Mouse (Mus musculus) heart, adult 2 months (tissue): ENCODE measurements around the gene Efhc1. TPM values are rescaled to one million over a fixed set of nuclear protein-coding genes. Genes with fewer than 3 reads are reported as not detected.
"Not testable (repeated sequence)": the region's sequence is repeated elsewhere in the genome, so short reads cannot be mapped to it uniquely, and the experiment has no call there.

Experiments
- DNase-seq, 2 experiments: peaks; one replicate each; pipeline ENCODE4 v3.0.0; 2021
- H3K27ac ChIP-seq: fragments of 200-600 bp; 2 replicates; pipeline ENCODE4 v1.8.1; 2022
- H3K27me3 ChIP-seq: fragments of 200-500 bp; 2 replicates; pipeline ENCODE4 v1.6.1; 2012; ENCODE audit warnings: mild to moderate bottlenecking, low read length, inconsistent platforms, mixed read lengths; ENCODE audit not compliant: control insufficient read depth, insufficient read depth
- H3K36me3 ChIP-seq: fragments of 200-500 bp; 2 replicates; pipeline ENCODE4 v1.6.1; 2012; ENCODE audit warnings: low read length, inconsistent platforms; ENCODE audit not compliant: control insufficient read depth, insufficient read depth
- H3K4me1 ChIP-seq: fragments of 200-500 bp; 2 replicates; pipeline ENCODE4 v1.6.1; 2011; ENCODE audit warnings: low read length; ENCODE audit not compliant: control insufficient read depth, insufficient read depth
- H3K4me3 ChIP-seq: fragments of 200-600 bp; 2 replicates; pipeline ENCODE4 v1.8.1; 2022
- H3K79me2 ChIP-seq: fragments of 200-500 bp; replicated peaks from 2 replicates; pipeline ENCODE4 v1.6.1; 2012; ENCODE audit warnings: mild to moderate bottlenecking, inconsistent platforms, low read length, moderate library complexity, mixed read lengths; ENCODE audit not compliant: control insufficient read depth, insufficient read depth
- H3K9ac ChIP-seq: fragments of 200-500 bp; 2 replicates; pipeline ENCODE4 v1.6.1; 2012; ENCODE audit warnings: low read depth, mild to moderate bottlenecking, control low read depth, inconsistent platforms, low read length, mixed read lengths
- CTCF ChIP-seq: fragments of 200-600 bp; IDR thresholded peaks from 2 replicates; pipeline ENCODE4 v1.8.1; 2022; ENCODE audit warnings: antibody characterized with exemption, mild to moderate bottlenecking, moderate library complexity
- EP300 ChIP-seq: fragments of 200-500 bp; IDR thresholded peaks from 2 replicates; pipeline ENCODE4 v1.6.1; 2011; ENCODE audit warnings: low read depth, low read length, control low read depth; ENCODE audit not compliant: insufficient read depth
- POLR2A ChIP-seq: fragments of 200-500 bp; IDR thresholded peaks from 2 replicates; pipeline ENCODE4 v1.6.1; 2011; ENCODE audit warnings: mild to moderate bottlenecking, low read depth, low read length, control low read depth; ENCODE audit not compliant: insufficient read depth
- WGBS: fragments of 180-500 bp; shearing (Covaris S2); methylation state at CpG from one replicate; pipeline ENCODE4 v1.1.7; 2018; 5-methylcytosine and 5-hydroxymethylcytosine counted together
- intact Hi-C: fragments of 180-260 bp; cut with DNase I; formaldehyde crosslinking; loops from one replicate; pipeline ENCODE4 v1.15.1; 2025
- polyA plus RNA-seq: library from polyadenylated mRNA; depleted of rRNA; stranded (reverse); fragments of >200 nt; gene quantifications from 2 replicates; pipeline ENCODE4 v1.2.3, GENCODE M21; 2012
- total RNA-seq, 2 experiments: library from RNA; stranded (reverse); gene quantifications; 2 replicates each; pipeline ENCODE4 v1.2.3; 2021

Gene Efhc1
- total and polyA plus RNA-seq, 3 experiments: 0.41 to 1.8 (median 0.63) TPM

DNA sequence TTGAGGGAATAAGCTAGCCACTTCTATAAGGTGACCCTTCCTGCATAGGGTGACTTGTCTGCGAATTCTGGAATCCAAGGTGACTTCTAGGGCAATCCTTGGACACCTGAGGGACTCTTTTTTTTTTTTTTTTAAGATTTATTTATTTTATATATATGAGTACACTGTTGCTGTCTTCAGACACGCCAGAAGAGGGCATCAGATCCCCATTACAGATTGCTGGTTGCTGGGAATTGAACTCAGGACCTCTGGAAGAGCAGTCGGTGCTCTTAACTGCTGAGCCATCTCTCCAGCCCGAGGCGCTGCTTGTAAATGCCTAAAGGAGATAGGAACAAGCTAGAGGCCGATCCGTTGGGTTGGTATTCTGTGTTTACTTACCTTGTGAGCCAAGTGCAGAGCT lies 26.1 kb upstream of the Efhc1 start:
- intact Hi-C loops, DNase-seq, H3K27me3 ChIP-seq, H3K4me1 ChIP-seq, H3K79me2 ChIP-seq, H3K4me3 ChIP-seq, H3K36me3 ChIP-seq, H3K9ac ChIP-seq, H3K27ac ChIP-seq: not testable (repeated sequence)
- WGBS: 84% methylated on average over 7 of the region's 7 CpGs
- 0 out of 2 replicates have a peak, but pooled peaks have one; percentile 11 for TF ChIP-seq CTCF

DNA sequence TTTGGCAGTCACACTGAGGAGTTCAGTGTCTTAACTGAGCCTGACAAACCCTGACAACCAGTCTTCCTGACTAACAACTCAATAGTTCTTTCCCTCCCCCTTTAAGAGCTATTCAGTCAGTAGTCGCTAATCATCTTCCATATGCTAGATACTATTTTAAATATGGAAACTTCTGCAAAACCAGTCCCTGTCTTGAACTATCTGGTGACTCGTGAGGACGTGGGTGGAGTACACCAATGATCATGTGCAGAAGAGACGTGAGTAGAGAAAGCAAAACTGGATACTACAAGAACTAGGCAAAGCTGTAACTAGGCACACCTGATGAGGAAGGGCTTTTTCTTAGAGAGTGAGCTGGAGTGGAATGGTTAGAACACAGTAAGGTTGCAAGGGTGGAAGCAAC lies 25.5 kb upstream of the Efhc1 start:
- no peak overlapping the region for H3K4me3 ChIP-seq
- H3K79me2 ChIP-seq: peaks cover 2% of the 10 kb centered on the region; the same call in 1 of the 2 replicates
- H3K9ac ChIP-seq: no peak overlapping the region
- no peak for DNase-seq
- WGBS: 82% methylated on average over 4 of the region's 4 CpGs
- intact Hi-C loops: no loop called here
- no peaks in the 10 kb centered on the region for H3K27me3 ChIP-seq
- no peaks in the 10 kb centered on the region for H3K36me3 ChIP-seq
- H3K27ac ChIP-seq: no peak overlapping the region
- no peaks in the 10 kb centered on the region; the same call in 1 of the 2 replicates for H3K4me1 ChIP-seq
- TF ChIP-seq POLR2A: no peak
- no peak for TF ChIP-seq CTCF
- no peak for TF ChIP-seq EP300

DNA sequence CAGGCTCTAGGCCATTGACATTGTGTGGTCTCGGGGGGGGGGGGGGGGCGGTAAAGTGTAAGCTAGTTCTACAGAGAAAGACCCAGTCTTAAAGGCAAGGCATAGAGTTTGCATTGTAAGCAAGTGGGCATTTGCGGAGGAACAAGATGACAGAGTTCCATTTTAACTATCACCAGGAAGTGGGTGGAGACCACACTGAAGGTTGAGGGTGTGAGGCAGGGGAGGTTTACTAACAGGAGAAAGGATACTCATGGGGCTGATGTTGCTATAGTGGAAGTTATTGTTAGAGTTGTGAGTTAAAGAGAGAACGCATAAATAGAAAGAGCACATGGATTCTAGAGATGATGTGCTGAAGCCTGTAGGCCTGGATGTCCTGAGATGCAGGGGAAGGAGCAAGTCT lies 25.1 kb upstream of the Efhc1 start:
- no peak for TF ChIP-seq EP300
- TF ChIP-seq POLR2A: no peak
- TF ChIP-seq CTCF: no peak
- 73% methylated on average over 4 of the region's 4 CpGs for WGBS
- Histone ChIP-seq H3K27me3 (no peaks in the 10 kb centered on the region), H3K27ac (no peak overlapping the region), H3K36me3 (no peaks in the 10 kb centered on the region), H3K4me3 (no peak overlapping the region), H3K9ac (no peak overlapping the region), H3K4me1 (no peaks in the 10 kb centered on the region; the same call in 1 of the 2 replicates), H3K79me2 (peaks cover under 1% of the 10 kb centered on the region; the same call in 1 of the 2 replicates)
- DNase-seq: no peak
- intact Hi-C loops: no loop called here

DNA sequence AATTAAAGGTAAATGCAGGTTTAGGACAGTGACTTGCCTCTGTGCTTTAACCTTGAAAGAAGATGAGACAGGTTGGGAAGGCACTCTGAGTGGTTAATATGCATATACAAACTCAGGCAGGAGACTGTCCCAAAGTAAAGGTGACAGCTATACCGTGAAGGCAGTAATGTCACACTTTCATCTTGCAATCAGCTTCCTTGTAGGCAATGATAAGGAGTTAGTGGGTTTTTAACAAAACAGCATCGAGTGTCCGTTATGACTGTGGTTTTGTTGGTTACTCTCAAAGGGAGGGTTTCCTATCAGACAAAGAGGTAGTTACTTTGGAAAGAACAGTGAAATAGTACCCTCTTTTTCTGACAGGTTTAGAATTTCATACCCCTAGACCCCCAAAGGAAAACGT lies 22.9 kb upstream of the Efhc1 start:
- Histone ChIP-seq H3K4me3 (no peak overlapping the region), H3K27ac (no peak overlapping the region), H3K4me1 (no peaks in the 10 kb centered on the region; the same call in 1 of the 2 replicates), H3K9ac (no peak overlapping the region), H3K79me2 (no peaks in the 10 kb centered on the region), H3K27me3 (no peaks in the 10 kb centered on the region), H3K36me3 (no peaks in the 10 kb centered on the region)
- TF ChIP-seq EP300 (no peak), POLR2A (no peak), CTCF (no peak)
- WGBS: 72% methylated on average over 4 of the region's 4 CpGs
- intact Hi-C loops: no loop called here
- DNase-seq: no peak

DNA sequence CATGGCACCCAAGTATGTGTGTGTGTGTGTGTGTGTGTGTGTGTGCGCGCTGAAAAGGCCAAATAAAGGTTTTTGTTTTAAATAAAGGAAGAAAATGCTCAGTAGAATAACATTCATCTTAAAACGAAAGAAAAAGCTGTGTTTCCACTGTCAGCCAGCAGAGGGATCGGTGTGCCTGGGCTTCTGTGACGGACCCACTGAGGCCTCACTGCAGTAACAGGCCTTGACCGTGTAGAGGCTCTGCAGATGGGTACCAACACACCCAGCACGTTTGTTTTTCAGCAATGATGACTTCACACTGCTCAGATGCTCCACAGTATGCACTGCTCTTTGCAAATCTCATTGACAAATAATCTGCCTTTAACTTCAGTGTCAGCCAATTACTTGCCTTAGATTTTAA lies 18.0 kb upstream of the Efhc1 start:
- peak; percentile 83 for TF ChIP-seq CTCF
- TF ChIP-seq POLR2A: no peak
- 0 out of 2 replicates have a peak, but pooled peaks have one; percentile 28 for TF ChIP-seq EP300
- WGBS: 25% methylated on average over 7 of the region's 7 CpGs

DNA sequence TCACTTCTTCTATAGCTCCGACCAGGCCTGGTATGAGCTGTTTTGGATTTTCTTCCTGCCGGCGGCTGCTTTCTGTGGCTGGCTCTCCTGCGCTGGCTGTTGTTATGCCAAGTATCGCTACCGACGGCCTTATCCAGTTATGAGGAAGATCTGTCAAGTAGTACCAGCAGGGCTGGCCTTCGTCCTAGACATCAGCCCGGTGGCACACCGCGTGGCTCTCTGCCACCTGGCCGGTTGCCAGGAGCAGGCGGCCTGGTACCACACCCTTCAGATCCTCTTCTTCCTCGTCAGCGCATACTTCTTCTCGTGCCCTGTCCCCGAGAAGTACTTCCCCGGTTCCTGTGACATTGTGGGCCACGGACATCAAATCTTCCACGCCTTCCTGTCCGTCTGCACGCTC lies 16.3 kb upstream of the Efhc1 start:
- no peak overlapping the region for H3K27ac ChIP-seq
- TF ChIP-seq CTCF (no peak), EP300 (0 out of 2 replicates have a peak, but pooled peaks have one; percentile 10), POLR2A (no peak)
- no peaks in the 10 kb centered on the region for H3K36me3 ChIP-seq
- H3K27me3 ChIP-seq: no peaks in the 10 kb centered on the region
- 66% methylated on average over 22 of the region's 22 CpGs for WGBS
- no peak overlapping the region for H3K4me3 ChIP-seq
- H3K9ac ChIP-seq: no peak overlapping the region
- H3K79me2 ChIP-seq: no peaks in the 10 kb centered on the region
- DNase-seq: peak; percentile 73 to 78
- no peaks in the 10 kb centered on the region; the same call in 1 of the 2 replicates for H3K4me1 ChIP-seq
- intact Hi-C loops: loop anchor here (10.0 kb wide), 1 partner anchor 410 kb away; the partner anchor contains the start of gene Khdc1a

More for the DNA sequence above, 18.0 kb upstream of the Efhc1 start:
- Histone ChIP-seq H3K27me3 (no peaks in the 10 kb centered on the region), H3K9ac (no peak overlapping the region), H3K4me3 (no peak overlapping the region), H3K36me3 (no peaks in the 10 kb centered on the region), H3K27ac (no peak overlapping the region), H3K79me2 (no peaks in the 10 kb centered on the region), H3K4me1 (no peaks in the 10 kb centered on the region; the same call in 1 of the 2 replicates)
- DNase-seq: peak; percentile 35 to 51
- intact Hi-C loops: loop anchor here (10.0 kb wide), 1 partner anchor 411 kb away; the partner anchor contains the start of gene Khdc1a
